Mouse (Mus musculus) effector memory CD4-positive, alpha-beta T cell, adult 5 months (primary cell): ENCODE results near the gene G3bp2. TPM values are rescaled to one million over a fixed set of nuclear protein-coding genes. Genes with fewer than 3 reads are reported as not detected.

Experiments
- polyA plus RNA-seq: library from polyadenylated mRNA; unstranded; fragments of 100-300 nt; shearing (Covaris generic); gene quantifications from one replicate; pipeline ENCODE4 v1.2.1, GENCODE M21; 2017

The G3bp2 gene
- polyA plus RNA-seq = 210 TPM

DNA sequence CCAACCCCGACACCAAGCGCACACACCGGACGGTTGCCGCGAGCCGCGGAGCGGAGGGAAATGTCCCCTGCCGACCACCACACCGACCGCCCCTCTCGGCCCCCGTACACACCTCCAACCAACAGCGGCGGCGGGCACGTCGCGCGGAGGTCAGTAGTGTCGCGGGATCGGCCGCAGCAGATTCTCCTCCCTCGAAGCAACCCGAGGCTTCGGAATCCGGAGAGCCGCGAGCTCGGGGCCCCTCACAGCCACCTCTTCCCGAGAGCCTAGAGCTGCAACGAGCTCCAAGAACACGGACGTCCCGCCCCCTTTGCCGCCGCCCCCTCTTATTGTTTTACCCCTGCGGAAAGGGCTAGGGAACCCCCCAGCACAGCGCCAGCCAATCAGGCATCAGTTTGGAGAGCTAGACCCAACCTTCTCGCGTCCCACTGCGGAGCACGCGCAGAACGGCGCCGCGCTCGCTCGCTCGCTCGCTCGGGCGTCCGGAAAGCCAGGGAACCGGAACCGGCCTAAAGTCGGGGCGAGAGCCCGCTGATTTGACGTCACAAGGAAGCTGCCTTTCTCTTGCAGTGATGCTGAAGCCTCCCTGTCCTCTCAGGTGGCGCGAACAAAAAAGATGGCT, at the start of gene G3bp2:
Gene G3bp2 (minus strand): TSS at position 303 of the 622 bp plus-strand sequence.

DNA sequence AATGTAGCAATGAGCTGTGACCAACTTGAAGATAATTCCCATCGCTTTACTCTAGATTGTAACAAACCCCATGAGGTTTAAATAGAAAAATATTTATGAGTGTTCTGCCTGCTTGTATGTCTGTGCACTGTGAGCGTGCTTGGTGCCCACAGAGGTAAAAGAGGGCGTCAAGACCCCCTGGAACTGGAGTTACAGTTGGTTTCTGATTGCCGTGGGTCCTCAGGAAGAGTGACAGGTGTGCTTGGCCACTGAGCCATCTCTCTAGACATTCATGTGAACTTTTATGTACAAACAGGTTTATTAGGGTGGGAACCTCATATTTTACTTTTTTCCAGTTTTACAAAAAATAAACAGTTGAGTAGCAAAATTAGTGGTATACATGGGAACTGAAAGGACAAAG, 39.7 kb downstream of the G3bp2 start, which contains the start of gene Cdkl2:
Gene Cdkl2 (minus strand): TSS at position 101 of the 400 bp plus-strand sequence.

Other genes with a start within 250 kb of the G3bp2 start
- gene Rchy1, start 120.7 kb downstream of the G3bp2 start, polyA plus RNA-seq = 103 TPM
- gene Odaph, start 96.2 kb downstream of the G3bp2 start, polyA plus RNA-seq = not detected
- 1.9 TPM for gene Cdkl2, start 39.8 kb downstream of the G3bp2 start, polyA plus RNA-seq
- 50.2 TPM for gene Uso1, start 54.2 kb upstream of the G3bp2 start, polyA plus RNA-seq
- gene U90926, start 131.7 kb upstream of the G3bp2 start, polyA plus RNA-seq = not detected
- 0.27 TPM for gene Ppef2, start 172.6 kb upstream of the G3bp2 start, polyA plus RNA-seq
- gene Naaa, start 194.5 kb upstream of the G3bp2 start, polyA plus RNA-seq = 15.5 TPM
- 53.8 TPM for gene Sdad1, start 226.8 kb upstream of the G3bp2 start, polyA plus RNA-seq
- gene Cxcl9, start 244.4 kb upstream of the G3bp2 start, polyA plus RNA-seq = not detected
- 4.7 TPM for gene Art3, start 248.1 kb upstream of the G3bp2 start, polyA plus RNA-seq